9 mouse cellular contexts compared by ENCODE assay signal in the genomic region with DNA sequence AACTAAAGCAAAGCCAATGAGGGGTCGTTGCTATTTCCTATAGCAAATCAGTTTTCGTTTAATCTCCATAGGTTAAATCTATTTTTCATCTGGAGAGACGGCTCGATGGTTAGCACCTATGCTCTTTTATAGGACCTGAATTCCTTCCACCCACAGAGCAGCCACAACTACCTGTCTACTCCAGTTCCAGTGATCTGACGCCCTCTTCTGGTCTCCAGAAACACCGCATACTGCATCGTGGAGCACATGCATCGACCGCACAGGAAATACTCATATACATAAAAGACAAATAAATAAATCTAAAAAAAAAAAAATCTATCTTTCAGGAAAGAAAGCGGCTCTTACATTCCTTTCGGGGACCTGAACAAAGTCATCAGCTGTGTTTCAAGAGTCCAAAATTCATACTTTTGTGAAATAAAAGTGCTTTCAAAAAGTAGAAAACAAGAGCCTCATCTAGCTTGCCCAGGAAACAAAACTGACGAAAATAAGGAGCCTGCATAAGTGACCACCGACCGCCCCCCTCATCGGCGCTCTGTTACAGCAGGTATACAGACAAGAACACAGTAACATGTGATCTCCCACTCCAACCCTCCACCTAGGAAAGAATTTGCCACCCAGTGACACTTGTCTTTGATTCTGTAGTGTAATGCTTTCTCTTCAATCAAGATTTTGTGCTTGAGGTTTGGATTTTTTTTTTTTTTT. TPM values are rescaled to one million over a fixed set of nuclear protein-coding genes. Genes with fewer than 3 reads are reported as not detected.
DNase-seq lines count a peak whose midpoint lies in the region; ATAC-seq and TF ChIP-seq lines count a peak whose summit lies in the region.
"Had no signal": no experiment of that assay in that cellular context is flagged by ENCODE, and none has a peak within 500 bp of the region (broad histone marks: within the 10 kb centered on the region; RNA-seq: fewer than 3 reads in every experiment).

No protein-coding gene starts in this region.

- ATAC-seq in forebrain, embryonic 13.5 days, result no peak
- no peak for ATAC-seq in intestine, embryonic 14.5 days (replicated peaks; ENCODE audit: low FRiP score, low TSS enrichment, low read depth)
- ATAC-seq in limb, embryonic 13.5 days (ENCODE audit: low FRiP score, low read depth), result no peak
- ATAC-seq in midbrain, embryonic 14.5 days (ENCODE audit: low FRiP score, low TSS enrichment), result no peak

- peak overlapping the region; percentile 96 for H3K4me3 ChIP-seq in forebrain, embryonic 13.5 days
- peak overlapping the region; percentile 97 for H3K4me3 ChIP-seq in intestine, embryonic 14.5 days (ENCODE audit: low read depth, low read length)
- H3K4me3 ChIP-seq in limb, embryonic 13.5 days, result peak overlapping the region; percentile 94
- H3K4me3 ChIP-seq in midbrain, embryonic 14.5 days (replicated peaks; ENCODE audit: low read depth, low read length), result peak overlapping the region; percentile 77

- 30% methylated on average over 16 of the region's 16 CpGs for WGBS in forebrain, embryonic 13.5 days
- WGBS in intestine, embryonic 14.5 days, result 36% methylated on average over 16 of the region's 16 CpGs
- 32% methylated on average over 16 of the region's 16 CpGs for WGBS in limb, embryonic 13.5 days
- 35% methylated on average over 16 of the region's 16 CpGs for WGBS in midbrain, embryonic 14.5 days

- peak; percentile 47 for DNase-seq in left cerebral cortex, adult 11 months (ENCODE audit: low spot score)
- DNase-seq in left cerebral cortex, adult 8-10 months (ENCODE audit: low spot score in 2 of 2), result no peak
- DNase-seq in brain, embryonic 14.5 days (ENCODE audit: low read depth), result peak; percentile 75
- peak; percentile 56 for DNase-seq in intestine, embryonic 14.5 days (ENCODE audit: low spot score)
- DNase-seq in midbrain, embryonic 14.5 days, result peak; percentile 73
- DNase-seq in thymus, postnatal 36 days, result peak; percentile 32 to 50

- peak overlapping the region; percentile 91; the same call in 1 of the 2 replicates for H3K27ac ChIP-seq in forebrain, embryonic 13.5 days
- H3K27ac ChIP-seq in intestine, embryonic 14.5 days (ENCODE audit: low read depth), result peak overlapping the region; percentile 97
- peak overlapping the region; percentile 99 for H3K27ac ChIP-seq in limb, embryonic 13.5 days
- H3K27ac ChIP-seq in midbrain, embryonic 14.5 days (replicated peaks; ENCODE audit: low read depth, low read length), result peak overlapping the region; percentile 96

- H3K9me3 ChIP-seq in forebrain, embryonic 13.5 days (replicated peaks), result no peaks in the 10 kb centered on the region
- H3K9me3 ChIP-seq in intestine, embryonic 14.5 days (ENCODE audit: control insufficient read depth, low read length), result no peaks in the 10 kb centered on the region
- no peaks in the 10 kb centered on the region for H3K9me3 ChIP-seq in limb, embryonic 13.5 days
- no peaks in the 10 kb centered on the region for H3K9me3 ChIP-seq in midbrain, embryonic 14.5 days (ENCODE audit: control insufficient read depth, low read length)

- peak overlapping the region; percentile 86 for H3K4me2 ChIP-seq in forebrain, embryonic 13.5 days
- peak overlapping the region; percentile 82 for H3K4me2 ChIP-seq in intestine, embryonic 14.5 days (ENCODE audit: low read length)
- H3K4me2 ChIP-seq in limb, embryonic 13.5 days (replicated peaks), result peak overlapping the region; percentile 77
- H3K4me2 ChIP-seq in midbrain, embryonic 14.5 days (ENCODE audit: low read length), result peak overlapping the region; percentile 62

- TF ChIP-seq CTCF in brain, embryonic 14.5 days (IDR thresholded peaks at IDR 0.05; ENCODE audit: borderline replicate concordance, extremely low read depth, insufficient read depth, insufficient read length), result peak; percentile 59; the same call in 1 of the 2 replicates

- peak overlapping the region; percentile 68 for H3K9ac ChIP-seq in forebrain, embryonic 13.5 days
- peak overlapping the region; percentile 63 for H3K9ac ChIP-seq in intestine, embryonic 14.5 days (ENCODE audit: low read length)
- H3K9ac ChIP-seq in limb, embryonic 13.5 days, result peak overlapping the region; percentile 83
- H3K9ac ChIP-seq in midbrain, embryonic 14.5 days (replicated peaks; ENCODE audit: low read length), result peak overlapping the region; percentile 76

- peaks cover 31% of the 10 kb centered on the region for H3K4me1 ChIP-seq in forebrain, embryonic 13.5 days
- H3K4me1 ChIP-seq in intestine, embryonic 14.5 days (replicated peaks; ENCODE audit: control insufficient read depth, insufficient read depth, low read length), result peaks cover 34% of the 10 kb centered on the region
- H3K4me1 ChIP-seq in limb, embryonic 13.5 days, result peaks cover 43% of the 10 kb centered on the region
- peaks cover 24% of the 10 kb centered on the region for H3K4me1 ChIP-seq in midbrain, embryonic 14.5 days (ENCODE audit: control insufficient read depth, insufficient read depth, low read length)

- TF ChIP-seq POLR2A in brain, embryonic 14.5 days (IDR thresholded peaks at IDR 0.05; ENCODE audit: borderline replicate concordance, extremely low read depth, insufficient read depth, insufficient read length, poor library complexity, severe bottlenecking), result no peak

- H3K36me3 ChIP-seq in forebrain, embryonic 13.5 days (ENCODE audit: poor library complexity, severe bottlenecking), result peaks cover 16% of the 10 kb centered on the region
- peaks cover 9% of the 10 kb centered on the region; the same call in 1 of the 2 replicates for H3K36me3 ChIP-seq in intestine, embryonic 14.5 days (ENCODE audit: control insufficient read depth, insufficient read depth, low read length)
- peaks cover 14% of the 10 kb centered on the region for H3K36me3 ChIP-seq in limb, embryonic 13.5 days
- H3K36me3 ChIP-seq in midbrain, embryonic 14.5 days (ENCODE audit: control insufficient read depth, insufficient read depth, low read length), result no peaks in the 10 kb centered on the region

- H3K27me3 ChIP-seq in forebrain, embryonic 13.5 days, result no peaks in the 10 kb centered on the region
- H3K27me3 ChIP-seq in intestine, embryonic 14.5 days (replicated peaks; ENCODE audit: control insufficient read depth, insufficient read depth, low read length), result no peaks in the 10 kb centered on the region
- H3K27me3 ChIP-seq in limb, embryonic 13.5 days, result no peaks in the 10 kb centered on the region
- H3K27me3 ChIP-seq in midbrain, embryonic 14.5 days (ENCODE audit: control insufficient read depth, insufficient read depth, low read length), result no peaks in the 10 kb centered on the region

RNA-seq across cellular contexts. Expression of gene Tbcc, which starts 1.8 kb away (rescaled TPM):
- 10 to 100 TPM; 26.1 to 38.4 (median 32.5) TPM for total RNA-seq in left cerebral cortex, adult 8-10 months (2022)
- 33.7 and 40.8 TPM in 2 replicates for polyA plus RNA-seq in brain, embryonic 14.5 days (2012; rRNA removed)
- polyA plus RNA-seq in forebrain, embryonic 13.5 days (2015; fragmentation: Nextera tagmentation; extraction: Ambion mirVana), result 51.3 and 53.5 TPM in 2 replicates
- polyA plus RNA-seq in intestine, embryonic 14.5 days (2014; fragmentation: Nextera tagmentation; extraction: Ambion mirVana), result 50.5 and 54.8 TPM in 2 replicates
- polyA plus RNA-seq in limb, embryonic 13.5 days (2015; fragmentation: Nextera tagmentation; extraction: Ambion mirVana), result 57.8 and 58.0 TPM in 2 replicates
- polyA plus RNA-seq in midbrain, embryonic 14.5 days (2014; fragmentation: Nextera tagmentation; extraction: Ambion mirVana), result 62.8 and 67.6 TPM in 2 replicates

RNA-seq across cellular contexts. Expression of gene Prph2, which starts 21.6 kb away (rescaled TPM):
- total RNA-seq in left cerebral cortex, adult 8-10 months (2022), result under 1 TPM in 1 of 4 experiments, not detected in 3; 0.13 TPM
- 0.03 TPM in 1 of 2 replicates, not detected in the other for polyA plus RNA-seq in brain, embryonic 14.5 days (2012; rRNA removed)
- polyA plus RNA-seq in forebrain, embryonic 13.5 days (2015; fragmentation: Nextera tagmentation; extraction: Ambion mirVana), result not detected in 2 replicates
- not detected in 2 replicates for polyA plus RNA-seq in intestine, embryonic 14.5 days (2014; fragmentation: Nextera tagmentation; extraction: Ambion mirVana)
- polyA plus RNA-seq in limb, embryonic 13.5 days (2015; fragmentation: Nextera tagmentation; extraction: Ambion mirVana), result not detected in 2 replicates
- polyA plus RNA-seq in midbrain, embryonic 14.5 days (2014; fragmentation: Nextera tagmentation; extraction: Ambion mirVana), result not detected in 2 replicates
- total RNA-seq: common myeloid progenitor, adult 5-6 weeks had no signal

RNA-seq across cellular contexts. Expression of gene Bicral, which starts 30.4 kb away (rescaled TPM):
- total RNA-seq in left cerebral cortex, adult 8-10 months (2022), result 10 to 100 TPM; 54.4 to 63.1 (median 59.4) TPM
- 13.5 and 24.9 TPM in 2 replicates for polyA plus RNA-seq in brain, embryonic 14.5 days (2012; rRNA removed)
- 5.2 and 5.8 TPM in 2 replicates for polyA plus RNA-seq in forebrain, embryonic 13.5 days (2015; fragmentation: Nextera tagmentation; extraction: Ambion mirVana)
- polyA plus RNA-seq in intestine, embryonic 14.5 days (2014; fragmentation: Nextera tagmentation; extraction: Ambion mirVana), result 5.5 and 6.6 TPM in 2 replicates
- polyA plus RNA-seq in limb, embryonic 13.5 days (2015; fragmentation: Nextera tagmentation; extraction: Ambion mirVana), result 3.9 and 4.6 TPM in 2 replicates
- 10.2 and 11.6 TPM in 2 replicates for polyA plus RNA-seq in midbrain, embryonic 14.5 days (2014; fragmentation: Nextera tagmentation; extraction: Ambion mirVana)

Comparison
In these comparisons a context has a peak if more than half of its experiments do, and no peak if none do; other contexts are left out.
1. DNase-seq: peak in left cerebral cortex, adult 11 months (single experiment), brain, embryonic 14.5 days (single experiment), intestine, embryonic 14.5 days (single experiment), midbrain, embryonic 14.5 days (single experiment) and thymus, postnatal 36 days (2 of 2); none in left cerebral cortex, adult 8-10 months (0 of 2).
2. Peak in every context shown above with its lines, with median percentiles within 50 percentile points of each other: H3K27ac ChIP-seq, H3K4me2 ChIP-seq, H3K4me3 ChIP-seq and H3K9ac ChIP-seq.